Mouse (Mus musculus): ENCODE measurements around the gene Sugct. TPM values are rescaled to one million over a fixed set of nuclear protein-coding genes. Genes with fewer than 3 reads are reported as not detected.

The Sugct gene
- total RNA-seq (2012; rRNA removed) = 0.37 and 0.80 TPM in 2 replicates

DNA sequence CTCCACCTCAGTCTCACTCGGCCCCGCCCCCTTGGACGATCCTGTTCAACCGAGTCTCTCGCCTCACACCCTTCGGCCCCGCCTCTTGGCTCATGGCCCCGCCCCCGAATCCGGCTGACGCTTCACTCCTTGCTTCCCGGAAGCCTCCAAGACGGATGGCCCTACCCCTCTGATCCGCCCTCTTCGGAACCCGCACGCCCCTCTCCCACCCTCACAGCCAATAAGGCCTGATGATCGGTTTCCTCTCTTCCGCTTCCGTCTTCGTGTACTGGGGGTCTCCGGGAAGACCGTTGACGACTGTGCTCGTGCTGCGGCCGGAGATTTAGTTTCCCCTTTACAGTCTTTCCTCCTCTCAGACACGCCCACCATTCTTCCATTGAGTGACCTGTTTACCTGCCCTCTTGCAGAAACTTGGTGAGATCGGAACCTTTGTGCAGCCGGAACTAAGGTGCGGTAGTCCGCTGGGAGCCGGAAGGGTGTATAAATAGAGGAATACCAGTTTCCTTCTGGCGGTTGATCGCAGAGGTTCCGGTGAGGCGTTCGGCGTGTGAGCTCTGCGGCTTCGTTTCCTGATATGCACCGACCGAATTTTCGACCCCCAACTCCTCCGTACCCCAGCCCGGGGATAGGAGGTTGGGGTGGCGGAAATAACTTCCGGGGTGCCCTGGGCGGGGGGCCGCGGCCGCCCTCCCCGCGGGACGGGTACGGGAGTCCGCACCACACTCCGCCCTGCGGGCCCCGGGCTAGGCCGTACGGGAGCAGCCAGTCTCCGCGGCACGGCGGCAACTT is at the start of gene Sugct, which contains the start of gene Mplkip:
Gene Sugct, minus strand, starts transcription at position 643 of the 789 bp plus-strand sequence.
Gene Mplkip, plus strand, starts transcription at position 282 of the 789 bp plus-strand sequence.
- Histone ChIP-seq H3K36me3 (ENCODE audit: control insufficient read depth, insufficient read depth, low read length, poor library complexity, severe bottlenecking) (peaks cover 3% of the 10 kb centered on the region; the same call in 1 of the 2 replicates), H3K4me3 (ENCODE audit: insufficient read depth in 1 of 2, low read depth in 1 of 2, low read length in 2 of 2, poor library complexity in 1 of 2, severe bottlenecking in 1 of 2) (peak within 1 kb of the TSS; percentile 93 to 96), H3K9me3 (ENCODE audit: control insufficient read depth, insufficient read depth, low read depth, low read length) (no peaks in the 10 kb centered on the region), H3K9ac (ENCODE audit: insufficient read depth, low read depth, low read length, poor library complexity, severe bottlenecking) (peak within 1 kb of the TSS; percentile 94), H3K27ac (ENCODE audit: insufficient read depth, low read depth, low read length, poor library complexity, severe bottlenecking) (peak within 1 kb of the TSS; percentile 95), H3K4me1 (ENCODE audit: control insufficient read depth in 2 of 2, insufficient read depth in 2 of 2, low read length in 2 of 2, poor library complexity in 1 of 2) (peaks cover 0 to 14% of the 10 kb centered on the region in 2 experiments; a peak in 2 of 4 replicates)
- peak; percentile 100 for DNase-seq (ENCODE audit: low read depth, low spot score)
- in situ Hi-C loops (cut with MboI; ENCODE audit: low sequenced_read_pairs in 2 of 2, unreplicated experiment in 2 of 2) = no loop called here
- no peak for TF ChIP-seq ZC3H11A (IDR thresholded peaks at IDR 0.05; ENCODE audit: borderline replicate concordance, low read depth, low read length)
- TF ChIP-seq CHD2 (IDR thresholded peaks at IDR 0.05; ENCODE audit: low read depth, low read length) = peak; percentile 55
- TF ChIP-seq HCFC1 (IDR thresholded peaks at IDR 0.05; ENCODE audit: borderline replicate concordance, insufficient read depth, low read length) = peak; percentile 84
- no peak for TF ChIP-seq ZNF384 (IDR thresholded peaks at IDR 0.05; ENCODE audit: low read depth, low read length)
- 0 out of 2 replicates have a peak, but pooled peaks have one; percentile 35 for TF ChIP-seq MAFK (IDR thresholded peaks at IDR 0.05; ENCODE audit: insufficient read depth, low read depth, low read length)

DNA sequence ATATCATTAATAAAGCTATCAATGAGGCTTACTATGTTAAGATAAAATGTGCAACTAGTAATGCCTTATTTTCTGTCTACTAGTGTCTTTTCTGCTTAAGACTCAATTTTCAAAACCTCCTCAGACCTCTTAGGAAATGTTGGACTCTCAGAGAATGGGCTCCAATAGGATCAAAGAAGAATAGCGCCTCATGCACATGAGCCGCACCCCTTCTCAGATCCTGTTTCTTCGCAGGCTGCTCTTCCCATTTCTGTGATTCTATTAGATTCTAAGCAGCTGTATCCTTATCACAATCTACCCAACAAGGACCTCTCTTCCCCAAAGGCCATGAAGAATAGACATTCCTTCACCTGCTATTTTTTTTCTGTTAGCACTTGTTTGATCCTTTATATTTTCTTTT is 33.4 kb upstream of the Sugct start:
- no peak for DNase-seq (ENCODE audit: low read depth, low spot score)
- Histone ChIP-seq H3K4me1 (ENCODE audit: control insufficient read depth in 2 of 2, insufficient read depth in 2 of 2, low read length in 2 of 2, poor library complexity in 1 of 2) (no peaks in the 10 kb centered on the region), H3K9me3 (ENCODE audit: control insufficient read depth, insufficient read depth, low read depth, low read length) (no peaks in the 10 kb centered on the region), H3K9ac (ENCODE audit: insufficient read depth, low read depth, low read length, poor library complexity, severe bottlenecking) (no peak overlapping the region), H3K36me3 (ENCODE audit: control insufficient read depth, insufficient read depth, low read length, poor library complexity, severe bottlenecking) (peaks cover 2% of the 10 kb centered on the region; the same call in 1 of the 2 replicates), H3K4me3 (ENCODE audit: insufficient read depth in 1 of 2, low read depth in 1 of 2, low read length in 2 of 2, poor library complexity in 1 of 2, severe bottlenecking in 1 of 2) (no peak overlapping the region), H3K27ac (ENCODE audit: insufficient read depth, low read depth, low read length, poor library complexity, severe bottlenecking) (no peak overlapping the region)
- TF ChIP-seq CHD2 (IDR thresholded peaks at IDR 0.05; ENCODE audit: low read depth, low read length) = no peak
- TF ChIP-seq ZC3H11A (IDR thresholded peaks at IDR 0.05; ENCODE audit: borderline replicate concordance, low read depth, low read length) = no peak
- no peak for TF ChIP-seq HCFC1 (IDR thresholded peaks at IDR 0.05; ENCODE audit: borderline replicate concordance, insufficient read depth, low read length)
- TF ChIP-seq ZNF384 (IDR thresholded peaks at IDR 0.05; ENCODE audit: low read depth, low read length) = no peak
- no peak for TF ChIP-seq MAFK (IDR thresholded peaks at IDR 0.05; ENCODE audit: insufficient read depth, low read depth, low read length)
- in situ Hi-C loops (cut with MboI; ENCODE audit: low sequenced_read_pairs in 2 of 2, unreplicated experiment in 2 of 2) = no loop called here

DNA sequence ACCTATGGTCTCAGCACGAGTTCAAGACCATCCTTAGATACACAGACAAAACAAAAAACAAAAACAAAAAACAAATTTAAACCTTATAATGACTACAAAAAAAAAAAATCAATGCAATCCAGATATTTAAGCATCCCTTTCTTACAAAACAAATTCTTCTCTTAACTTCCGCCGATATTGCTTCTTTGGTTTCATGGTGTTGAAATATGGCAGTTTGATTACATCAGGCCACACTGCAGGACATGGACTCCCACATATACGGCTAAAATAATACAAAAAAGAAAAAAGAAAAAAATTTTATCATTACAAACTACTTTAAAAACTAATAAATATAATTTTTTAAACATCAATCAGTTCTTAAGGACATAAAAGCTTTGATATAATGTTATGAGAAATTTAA is 32.6 kb upstream of the Sugct start:
- H3K4me1 ChIP-seq (ENCODE audit: control insufficient read depth in 2 of 2, insufficient read depth in 2 of 2, low read length in 2 of 2, poor library complexity in 1 of 2) = no peaks in the 10 kb centered on the region
- no peak overlapping the region for H3K27ac ChIP-seq (ENCODE audit: insufficient read depth, low read depth, low read length, poor library complexity, severe bottlenecking)
- H3K9me3 ChIP-seq (ENCODE audit: control insufficient read depth, insufficient read depth, low read depth, low read length) = no peaks in the 10 kb centered on the region
- in situ Hi-C loops (cut with MboI; ENCODE audit: low sequenced_read_pairs in 2 of 2, unreplicated experiment in 2 of 2) = no loop called here
- peaks cover 2% of the 10 kb centered on the region; the same call in 1 of the 2 replicates for H3K36me3 ChIP-seq (ENCODE audit: control insufficient read depth, insufficient read depth, low read length, poor library complexity, severe bottlenecking)
- no peak for TF ChIP-seq MAFK (IDR thresholded peaks at IDR 0.05; ENCODE audit: insufficient read depth, low read depth, low read length)
- TF ChIP-seq CHD2 (IDR thresholded peaks at IDR 0.05; ENCODE audit: low read depth, low read length) = no peak
- no peak for TF ChIP-seq ZC3H11A (IDR thresholded peaks at IDR 0.05; ENCODE audit: borderline replicate concordance, low read depth, low read length)
- no peak for TF ChIP-seq ZNF384 (IDR thresholded peaks at IDR 0.05; ENCODE audit: low read depth, low read length)
- TF ChIP-seq HCFC1 (IDR thresholded peaks at IDR 0.05; ENCODE audit: borderline replicate concordance, insufficient read depth, low read length) = no peak
- no peak overlapping the region for H3K4me3 ChIP-seq (ENCODE audit: insufficient read depth in 1 of 2, low read depth in 1 of 2, low read length in 2 of 2, poor library complexity in 1 of 2, severe bottlenecking in 1 of 2)
- H3K9ac ChIP-seq (ENCODE audit: insufficient read depth, low read depth, low read length, poor library complexity, severe bottlenecking) = no peak overlapping the region
- DNase-seq (ENCODE audit: low read depth, low spot score) = no peak

DNA sequence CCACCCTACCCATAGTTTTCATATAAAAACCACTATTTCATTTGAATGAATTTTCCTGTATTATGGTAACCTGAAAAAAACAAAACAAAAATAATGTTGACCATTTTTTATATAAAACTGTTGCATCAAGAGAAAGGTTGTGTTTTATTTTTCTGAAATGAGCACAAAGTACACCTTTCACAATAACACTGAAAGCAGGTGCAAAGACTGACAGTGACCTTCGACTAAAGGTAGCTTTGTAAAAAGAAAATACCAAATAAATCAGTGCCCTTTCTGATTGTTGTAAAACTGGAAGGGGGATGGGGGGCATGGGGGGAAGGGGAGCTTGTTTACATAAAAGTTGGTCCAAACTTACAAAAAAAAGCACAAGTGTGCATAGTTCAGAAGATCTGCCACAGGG is 22.0 kb upstream of the Sugct start:
- Histone ChIP-seq H3K4me3 (ENCODE audit: insufficient read depth in 1 of 2, low read depth in 1 of 2, low read length in 2 of 2, poor library complexity in 1 of 2, severe bottlenecking in 1 of 2) (no peak overlapping the region), H3K36me3 (ENCODE audit: control insufficient read depth, insufficient read depth, low read length, poor library complexity, severe bottlenecking) (peaks cover 15% of the 10 kb centered on the region), H3K4me1 (ENCODE audit: control insufficient read depth in 2 of 2, insufficient read depth in 2 of 2, low read length in 2 of 2, poor library complexity in 1 of 2) (no peaks in the 10 kb centered on the region), H3K9me3 (ENCODE audit: control insufficient read depth, insufficient read depth, low read depth, low read length) (no peaks in the 10 kb centered on the region), H3K9ac (ENCODE audit: insufficient read depth, low read depth, low read length, poor library complexity, severe bottlenecking) (no peak overlapping the region), H3K27ac (ENCODE audit: insufficient read depth, low read depth, low read length, poor library complexity, severe bottlenecking) (no peak overlapping the region)
- DNase-seq (ENCODE audit: low read depth, low spot score) = no peak
- in situ Hi-C loops (cut with MboI; ENCODE audit: low sequenced_read_pairs in 2 of 2, unreplicated experiment in 2 of 2) = no loop called here
- no peak for TF ChIP-seq CHD2 (IDR thresholded peaks at IDR 0.05; ENCODE audit: low read depth, low read length)
- TF ChIP-seq ZC3H11A (IDR thresholded peaks at IDR 0.05; ENCODE audit: borderline replicate concordance, low read depth, low read length) = no peak
- TF ChIP-seq MAFK (IDR thresholded peaks at IDR 0.05; ENCODE audit: insufficient read depth, low read depth, low read length) = no peak
- no peak for TF ChIP-seq HCFC1 (IDR thresholded peaks at IDR 0.05; ENCODE audit: borderline replicate concordance, insufficient read depth, low read length)
- TF ChIP-seq ZNF384 (IDR thresholded peaks at IDR 0.05; ENCODE audit: low read depth, low read length) = no peak
